Mouse (Mus musculus) forebrain, embryonic 13.5 days (tissue): ENCODE data around the gene Clec4d. TPM values are rescaled to one million over a fixed set of nuclear protein-coding genes. Genes with fewer than 3 reads are reported as not detected.

Experiments used
- polyA plus RNA-seq: library from polyadenylated mRNA; unstranded; fragments of >200 nt; fragmentation: Nextera tagmentation; extraction: Ambion mirVana; gene quantifications from 2 replicates; pipeline ENCODE4 v1.2.1, GENCODE M21; 2015

Gene Clec4d
- polyA plus RNA-seq, 1 experiment from 2014 or later: not detected

Other genes starting within 250 kb of the Clec4d start
- gene Clec4b1, start 212.1 kb upstream of the Clec4d start, polyA plus RNA-seq: not detected in 2 replicates
- 0.31 and 0.93 TPM in 2 replicates for gene Clec4a2, start 155.7 kb upstream of the Clec4d start, polyA plus RNA-seq
- gene Clec4b2, start 89.2 kb upstream of the Clec4d start, polyA plus RNA-seq: not detected in 2 replicates
- 0.22 and 0.53 TPM in 2 replicates for gene Clec4n, start 32.3 kb upstream of the Clec4d start, polyA plus RNA-seq
- gene Clec4e, start 27.8 kb downstream of the Clec4d start, polyA plus RNA-seq: not detected in 2 replicates
- gene Vmn2r19, start 46.2 kb downstream of the Clec4d start, polyA plus RNA-seq: not detected in 2 replicates
- not detected in 2 replicates for gene Vmn2r20, start 156.0 kb downstream of the Clec4d start, polyA plus RNA-seq